Mouse (Mus musculus): Measurements from ENCODE around the gene Pde4d. TPM values are rescaled to one million over a fixed set of nuclear protein-coding genes. Genes with fewer than 3 reads are reported as not detected.

Gene Pde4d
- 152 TPM for polyA plus RNA-seq (2017; shearing (Covaris generic))

GRCm38 (mm10) chr13:108449116-108450097 lies at the start of gene Pde4d:
Gene Pde4d (plus strand): TSS chr13:108449948.

Other genes with a start within 250 kb of the Pde4d start
- gene Elovl7, start 235.5 kb upstream of the Pde4d start, polyA plus RNA-seq (2017; shearing (Covaris generic)): 5.3 TPM
- 1.6 TPM for gene Depdc1b, start 133.6 kb upstream of the Pde4d start, polyA plus RNA-seq (2017; shearing (Covaris generic))

All from effector memory CD4-positive, alpha-beta T cell, adult 7 months (primary cell).